Mouse (Mus musculus) G1E (cell line): ENCODE measurements around the gene Vegfa.

ENCODE experiments used
- CTCF ChIP-seq: IDR thresholded peaks from 2 replicates; pipeline ENCODE4 v1.5.1; 2012; ENCODE audit warnings: low read depth, low read length, inconsistent platforms, mixed read lengths
- GATA1 ChIP-seq: IDR thresholded peaks from 2 replicates; pipeline ENCODE4 v1.6.1; 2012; ENCODE audit warnings: borderline replicate concordance, low read length, inconsistent platforms, mixed read lengths
- GATA2 ChIP-seq: IDR thresholded peaks from 2 replicates; pipeline ENCODE4 v1.6.1; 2012; ENCODE audit warnings: low read depth, low read length, inconsistent platforms, borderline replicate concordance
- POLR2AphosphoS5 ChIP-seq: IDR thresholded peaks from 2 replicates; pipeline ENCODE4 v1.6.1; 2012; ENCODE audit warnings: low read depth, low read length, inconsistent platforms; ENCODE audit not compliant: insufficient replicate concordance
- TAL1 ChIP-seq: conservative IDR thresholded peaks from 2 replicates; pipeline ENCODE4 v1.6.1; 2012; ENCODE audit warnings: low read depth, low read length, inconsistent platforms, mixed read lengths

GRCm38 (mm10) chr17:46041679-46042078 lies 9.5 kb upstream of the Vegfa start:
- TF ChIP-seq CTCF (no peak), GATA1 (no peak), POLR2AphosphoS5 (no peak), TAL1 (no peak), GATA2 (no peak)
